Mouse (Mus musculus) limb, embryonic 14.5 days (tissue): ENCODE results near the gene Tmod2. TPM values are rescaled to one million over a fixed set of nuclear protein-coding genes. Genes with fewer than 3 reads are reported as not detected.
A peak's percentile ranks its signal among the peaks of the same experiment; 100 is the strongest.

Experiments
- ATAC-seq: fragments of 200-750 bp; cut with Nextera tagmentation; 2 replicates; pipeline ENCODE4 v1.8.0; 2017; ENCODE audit warnings: low read depth, moderate number of reproducible peaks, moderate TSS enrichment; ENCODE audit not compliant: low FRiP score
- DNase-seq: peaks from one replicate; pipeline ENCODE4 v3.0.0-alpha.2; 2015; ENCODE audit warnings: low spot score
- H3K27ac ChIP-seq: fragments of 300-500 bp; sonication (generic); replicated peaks from 2 replicates; pipeline ENCODE4 v1.5.1; 2014; ENCODE audit warnings: low read depth, mild to moderate bottlenecking, low read length, moderate library complexity, mixed read lengths
- H3K27me3 ChIP-seq: fragments of 300-500 bp; sonication (generic); 2 replicates; pipeline ENCODE4 v1.6.1; 2014; ENCODE audit warnings: low read length, mixed read lengths; ENCODE audit not compliant: control insufficient read depth, insufficient read depth
- H3K36me3 ChIP-seq: fragments of 300-500 bp; sonication (generic); 2 replicates; pipeline ENCODE4 v1.6.1; 2014; ENCODE audit warnings: mild to moderate bottlenecking, low read length, moderate library complexity, mixed read lengths; ENCODE audit not compliant: control insufficient read depth, insufficient read depth
- H3K4me1 ChIP-seq: fragments of 300-500 bp; sonication (generic); 2 replicates; pipeline ENCODE4 v1.6.1; 2014; ENCODE audit warnings: antibody characterized with exemption, low read length, mixed read lengths; ENCODE audit not compliant: control insufficient read depth, insufficient read depth
- H3K4me2 ChIP-seq: fragments of 300-500 bp; sonication (generic); replicated peaks from 2 replicates; pipeline ENCODE4 v1.6.1; 2014; ENCODE audit warnings: low read depth, mild to moderate bottlenecking, low read length, moderate library complexity; ENCODE audit not compliant: severe bottlenecking
- H3K4me3 ChIP-seq: fragments of 300-500 bp; sonication (generic); replicated peaks from 2 replicates; pipeline ENCODE4 v1.5.1; 2014; ENCODE audit warnings: low read length
- H3K9ac ChIP-seq: fragments of 300-500 bp; sonication (generic); 2 replicates; pipeline ENCODE4 v1.6.1; 2014; ENCODE audit warnings: mild to moderate bottlenecking, low read depth, low read length, moderate library complexity; ENCODE audit not compliant: severe bottlenecking
- H3K9me3 ChIP-seq: fragments of 300-500 bp; sonication (generic); 2 replicates; pipeline ENCODE4 v1.6.1; 2016; ENCODE audit warnings: low read length; ENCODE audit not compliant: control insufficient read depth
- POLR2A ChIP-seq: fragments of 200-500 bp; IDR thresholded peaks from 2 replicates; pipeline ENCODE4 v1.8.0; 2012; ENCODE audit warnings: inconsistent platforms, mild to moderate bottlenecking, moderate library complexity, borderline replicate concordance; ENCODE audit not compliant: insufficient read depth, insufficient read length; ENCODE audit errors: extremely low read depth
- WGBS: fragments of 180-500 bp; shearing (Covaris S2); extraction: QIAGEN DNeasy Blood & Tissue Kit; methylation state at CpG from one replicate; pipeline ENCODE4 v1.1.7; 2014; 5-methylcytosine and 5-hydroxymethylcytosine counted together
- polyA plus RNA-seq, 2 experiments: library from polyadenylated mRNA; depleted of rRNA in 1 of 2; stranded (reverse) in 1 of 2; unstranded in 1 of 2; fragments of >200 nt; fragmentation: Nextera tagmentation in 1 of 2; extraction: Ambion mirVana in 1 of 2; gene quantifications; 2 replicates each; pipeline versions ENCODE4 v1.2.1 to v1.2.3; 2012 to 2014

Tmod2 gene
- polyA plus RNA-seq, 2 experiments: 5.7 to 18.8 TPM

DNA sequence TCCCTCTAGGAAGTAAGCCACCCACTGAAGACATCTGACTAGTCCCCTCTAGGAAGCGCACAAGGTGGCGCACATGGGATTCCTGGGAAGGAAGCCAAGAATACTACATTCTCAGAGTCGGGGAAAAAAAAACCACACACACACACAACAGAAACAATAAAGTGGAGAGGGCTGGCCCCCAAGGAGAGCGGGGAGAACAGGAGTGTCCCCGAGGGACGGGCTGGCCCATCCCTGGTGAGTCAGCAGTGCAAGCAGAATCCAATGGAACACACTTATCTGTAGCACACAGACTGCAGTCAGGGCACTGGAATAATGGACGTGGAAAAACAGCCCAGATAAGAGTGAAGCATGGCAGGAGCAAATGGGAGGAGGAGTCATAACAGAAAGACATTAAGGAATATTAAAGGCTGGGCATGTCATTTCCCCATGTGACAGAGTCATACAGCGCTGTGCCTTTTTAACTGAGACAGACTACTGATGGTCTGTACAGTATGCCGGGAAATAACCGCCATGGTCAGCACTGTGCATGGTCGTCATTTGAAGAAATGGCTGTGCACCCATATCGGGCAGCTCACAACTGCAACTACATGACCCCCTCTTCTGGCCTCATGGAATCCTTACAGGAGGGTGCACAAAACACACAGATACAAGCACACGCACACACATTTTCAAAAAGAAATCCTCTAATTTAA lies 83.6 kb downstream of the Tmod2 start:
- Histone ChIP-seq H3K4me1 (no peaks in the 10 kb centered on the region), H3K27me3 (no peaks in the 10 kb centered on the region), H3K4me3 (no peak overlapping the region), H3K36me3 (peaks cover 31% of the 10 kb centered on the region), H3K9me3 (no peaks in the 10 kb centered on the region), H3K27ac (no peak overlapping the region), H3K4me2 (no peak overlapping the region), H3K9ac (no peak overlapping the region)
- ATAC-seq (no peak), DNase-seq (no peak)
- TF ChIP-seq POLR2A: no peak
- 83% methylated on average over 13 of the region's 13 CpGs for WGBS

DNA sequence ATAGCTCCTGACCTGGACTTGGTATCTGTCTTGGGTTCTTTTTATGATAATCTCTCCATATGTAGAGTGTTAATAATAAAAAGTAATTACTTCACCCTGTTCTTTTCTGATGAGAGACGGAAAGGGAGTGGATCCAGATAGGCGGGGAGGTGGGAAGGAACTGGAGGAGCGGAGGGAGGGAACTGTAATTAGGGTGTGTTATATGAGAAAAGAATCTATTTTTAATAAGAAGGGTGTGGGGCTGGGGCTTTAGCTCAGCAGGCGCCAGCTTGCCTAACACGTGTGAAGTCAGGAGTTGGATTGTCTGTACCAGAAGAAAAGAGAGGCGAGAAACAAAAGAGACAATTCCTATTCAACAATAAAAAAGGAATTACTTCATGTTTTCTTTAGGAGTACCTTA lies 87.5 kb downstream of the Tmod2 start:
- H3K4me2 ChIP-seq: no peak overlapping the region
- H3K9ac ChIP-seq: no peak overlapping the region
- ATAC-seq (no peak), DNase-seq (no peak)
- no peaks in the 10 kb centered on the region for H3K9me3 ChIP-seq
- H3K4me1 ChIP-seq: no peaks in the 10 kb centered on the region
- WGBS: 41% methylated on average over 6 of the region's 6 CpGs
- H3K4me3 ChIP-seq: no peak overlapping the region
- H3K36me3 ChIP-seq: peaks cover 10% of the 10 kb centered on the region
- TF ChIP-seq POLR2A: no peak
- no peaks in the 10 kb centered on the region for H3K27me3 ChIP-seq
- H3K27ac ChIP-seq: no peak overlapping the region

DNA sequence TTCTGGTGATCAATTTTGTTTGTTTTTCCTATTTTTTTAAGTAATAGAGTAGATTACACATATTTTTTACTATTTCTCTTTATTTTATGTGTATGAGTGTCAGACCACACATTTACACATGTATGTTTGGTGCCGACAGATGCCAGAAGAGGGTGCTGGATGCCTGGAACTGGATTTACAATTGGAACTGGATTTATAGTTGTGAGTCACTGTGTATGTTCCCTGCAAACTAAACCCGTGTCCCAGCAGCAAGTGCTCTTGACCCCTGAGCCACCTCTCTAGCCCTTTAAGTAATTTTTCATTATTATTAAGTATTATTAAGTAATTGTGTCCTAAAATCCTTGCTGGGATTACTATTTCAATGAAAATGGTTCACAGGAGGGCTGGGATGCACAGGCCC lies 88.9 kb downstream of the Tmod2 start:
- no peak for DNase-seq
- no peak overlapping the region for H3K4me2 ChIP-seq
- TF ChIP-seq POLR2A: no peak
- H3K4me3 ChIP-seq: no peak overlapping the region
- H3K27me3 ChIP-seq: no peaks in the 10 kb centered on the region
- no peak overlapping the region for H3K27ac ChIP-seq
- no peak overlapping the region for H3K9ac ChIP-seq
- H3K36me3 ChIP-seq: no peaks in the 10 kb centered on the region
- ATAC-seq: no peak
- 70% methylated on average over 2 of the region's 2 CpGs for WGBS
- no peaks in the 10 kb centered on the region for H3K9me3 ChIP-seq
- H3K4me1 ChIP-seq: no peaks in the 10 kb centered on the region

DNA sequence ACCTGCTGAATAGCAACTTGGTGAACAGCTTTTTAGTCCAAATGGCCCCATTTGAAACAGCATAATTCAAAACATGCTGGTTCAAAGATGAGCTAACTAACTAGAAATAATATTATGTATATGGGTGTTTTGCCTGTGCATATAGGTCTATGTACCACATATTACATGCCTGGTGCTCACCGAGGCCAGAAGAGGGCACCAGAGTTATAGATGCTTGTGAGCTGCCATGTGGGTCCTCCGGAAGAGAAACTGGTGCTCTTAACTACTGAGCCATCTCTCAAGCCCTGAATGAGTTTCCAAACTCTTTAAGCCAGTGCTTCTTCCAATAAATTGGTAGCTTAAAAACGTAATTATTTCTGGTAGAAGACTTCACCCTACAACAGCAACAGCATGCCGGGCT lies 89.3 kb downstream of the Tmod2 start:
- Histone ChIP-seq H3K9ac (no peak overlapping the region), H3K27ac (no peak overlapping the region), H3K4me1 (no peaks in the 10 kb centered on the region), H3K4me2 (no peak overlapping the region), H3K36me3 (no peaks in the 10 kb centered on the region), H3K27me3 (no peaks in the 10 kb centered on the region), H3K4me3 (no peak overlapping the region), H3K9me3 (no peaks in the 10 kb centered on the region)
- ATAC-seq: no peak
- TF ChIP-seq POLR2A: no peak
- DNase-seq: peak; percentile 54
- 56% methylated on average over 4 of the region's 4 CpGs for WGBS

DNA sequence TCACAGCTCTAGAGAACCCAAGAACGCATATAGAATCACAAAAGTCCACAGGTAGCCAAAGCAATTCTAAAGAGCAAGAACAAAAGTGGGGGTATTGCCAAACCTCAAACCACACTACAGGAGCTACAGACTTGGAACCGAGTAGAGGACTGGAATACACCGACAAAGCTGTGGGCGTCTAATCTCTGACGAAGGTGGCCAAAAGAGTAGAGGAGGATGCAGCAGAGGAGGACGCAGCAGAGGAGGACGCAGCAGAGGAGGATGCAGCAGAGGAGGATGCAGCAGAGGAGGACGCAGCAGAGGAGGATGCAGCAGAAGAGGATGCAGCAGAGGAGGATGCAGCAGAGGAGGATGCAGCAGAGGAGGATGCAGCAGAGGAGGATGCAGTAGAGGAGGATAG lies 90.2 kb downstream of the Tmod2 start:
- no peaks in the 10 kb centered on the region for H3K36me3 ChIP-seq
- H3K4me3 ChIP-seq: no peak overlapping the region
- 92% methylated on average over 8 of the region's 8 CpGs for WGBS
- DNase-seq (no peak), ATAC-seq (no peak)
- no peak for TF ChIP-seq POLR2A
- H3K9me3 ChIP-seq: no peaks in the 10 kb centered on the region
- H3K9ac ChIP-seq: no peak overlapping the region
- H3K27me3 ChIP-seq: no peaks in the 10 kb centered on the region
- H3K4me1 ChIP-seq: no peaks in the 10 kb centered on the region
- no peak overlapping the region for H3K4me2 ChIP-seq
- no peak overlapping the region for H3K27ac ChIP-seq
